Mouse (Mus musculus): ENCODE results near the gene Afap1l2. TPM values are rescaled to one million over a fixed set of nuclear protein-coding genes. Genes with fewer than 3 reads are reported as not detected.

The Afap1l2 gene
- polyA plus RNA-seq, 1 experiment from 2014 or later, result 8.2 TPM

GRCm38 (mm10) chr19:56929392-56929791, 78.6 kb downstream of the Afap1l2 start:
- H3K4me2 ChIP-seq (ENCODE audit: low read depth, low read length), result no peak overlapping the region
- H3K9ac ChIP-seq (replicated peaks; ENCODE audit: low read depth, low read length), result no peak overlapping the region
- H3K27ac ChIP-seq (ENCODE audit: low read depth, low read length), result no peak overlapping the region
- H3K4me3 ChIP-seq (ENCODE audit: low read depth, low read length), result no peak overlapping the region
- H3K27me3 ChIP-seq (ENCODE audit: control insufficient read depth, insufficient read depth, low read length), result no peaks in the 10 kb centered on the region
- H3K4me1 ChIP-seq (ENCODE audit: control insufficient read depth, insufficient read depth, low read length), result no peaks in the 10 kb centered on the region
- WGBS, result 78% methylated on average over 3 of the region's 3 CpGs
- no peaks in the 10 kb centered on the region for H3K9me3 ChIP-seq (ENCODE audit: control insufficient read depth, low read length)
- no peak for ATAC-seq (ENCODE audit: low read depth)
- H3K36me3 ChIP-seq (ENCODE audit: control insufficient read depth, insufficient read depth, low read length), result no peaks in the 10 kb centered on the region

DNA sequence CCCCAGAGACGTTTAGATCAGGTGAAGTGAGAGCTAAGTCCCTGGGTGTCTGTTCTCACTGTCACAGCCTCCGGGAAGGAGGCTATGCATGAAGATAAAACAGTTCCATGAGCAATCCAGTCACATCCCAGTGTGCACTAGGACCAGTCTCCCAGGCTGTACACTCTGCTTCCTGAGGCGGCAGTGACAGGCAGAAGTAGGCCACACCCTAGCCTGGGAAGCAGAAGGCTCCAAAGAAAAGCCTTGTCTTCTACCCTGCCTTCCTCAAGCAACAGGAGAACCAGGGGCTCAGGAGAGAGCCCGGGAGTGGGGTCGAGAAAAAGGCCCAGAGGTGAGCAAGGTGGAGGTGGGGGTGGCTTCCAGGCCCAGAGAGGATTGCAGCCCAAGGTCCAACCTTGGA, 86.3 kb downstream of the Afap1l2 start:
- no peaks in the 10 kb centered on the region for H3K4me1 ChIP-seq (ENCODE audit: control insufficient read depth, insufficient read depth, low read length)
- WGBS, result 70% methylated on average over 5 of the region's 5 CpGs
- ATAC-seq (ENCODE audit: low read depth), result no peak

DNA sequence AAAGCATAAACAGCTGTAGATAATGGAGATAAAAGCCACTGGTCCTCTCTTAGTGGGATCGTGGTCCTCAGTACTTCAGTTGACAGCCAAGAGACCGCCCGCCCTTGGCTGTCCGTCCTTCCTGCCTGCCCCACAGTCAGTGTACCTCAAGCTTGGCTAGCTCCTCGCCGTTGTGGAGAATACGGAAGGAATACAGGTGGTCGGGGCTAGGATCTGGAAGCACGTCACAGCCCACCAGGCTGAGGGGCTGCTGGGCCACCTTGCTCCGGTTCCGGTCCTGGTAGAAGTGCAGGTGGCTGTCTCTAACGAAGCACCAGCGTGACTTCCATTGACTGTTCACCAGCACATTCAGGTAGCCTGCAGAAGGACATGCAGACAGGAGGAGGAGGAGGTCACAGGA, 87.8 kb downstream of the Afap1l2 start:
- no peaks in the 10 kb centered on the region for H3K27me3 ChIP-seq (ENCODE audit: control insufficient read depth, insufficient read depth, low read length)
- no peak overlapping the region for H3K4me3 ChIP-seq (ENCODE audit: low read depth, low read length)
- no peaks in the 10 kb centered on the region for H3K9me3 ChIP-seq (ENCODE audit: control insufficient read depth, low read length)
- ATAC-seq (ENCODE audit: low read depth), result no peak
- H3K4me1 ChIP-seq (ENCODE audit: control insufficient read depth, insufficient read depth, low read length), result no peaks in the 10 kb centered on the region
- no peak overlapping the region for H3K4me2 ChIP-seq (ENCODE audit: low read depth, low read length)
- H3K9ac ChIP-seq (replicated peaks; ENCODE audit: low read depth, low read length), result no peak overlapping the region
- H3K27ac ChIP-seq (ENCODE audit: low read depth, low read length), result no peak overlapping the region
- WGBS, result 94% methylated on average over 13 of the region's 13 CpGs
- H3K36me3 ChIP-seq (ENCODE audit: control insufficient read depth, insufficient read depth, low read length), result no peaks in the 10 kb centered on the region

More for the DNA sequence above, 86.3 kb downstream of the Afap1l2 start:
- Histone ChIP-seq H3K9me3 (ENCODE audit: control insufficient read depth, low read length) (no peaks in the 10 kb centered on the region), H3K27ac (ENCODE audit: low read depth, low read length) (no peak overlapping the region), H3K36me3 (ENCODE audit: control insufficient read depth, insufficient read depth, low read length) (no peaks in the 10 kb centered on the region), H3K9ac (replicated peaks; ENCODE audit: low read depth, low read length) (no peak overlapping the region), H3K4me2 (ENCODE audit: low read depth, low read length) (no peak overlapping the region), H3K4me3 (ENCODE audit: low read depth, low read length) (no peak overlapping the region), H3K27me3 (ENCODE audit: control insufficient read depth, insufficient read depth, low read length) (no peaks in the 10 kb centered on the region)

DNA sequence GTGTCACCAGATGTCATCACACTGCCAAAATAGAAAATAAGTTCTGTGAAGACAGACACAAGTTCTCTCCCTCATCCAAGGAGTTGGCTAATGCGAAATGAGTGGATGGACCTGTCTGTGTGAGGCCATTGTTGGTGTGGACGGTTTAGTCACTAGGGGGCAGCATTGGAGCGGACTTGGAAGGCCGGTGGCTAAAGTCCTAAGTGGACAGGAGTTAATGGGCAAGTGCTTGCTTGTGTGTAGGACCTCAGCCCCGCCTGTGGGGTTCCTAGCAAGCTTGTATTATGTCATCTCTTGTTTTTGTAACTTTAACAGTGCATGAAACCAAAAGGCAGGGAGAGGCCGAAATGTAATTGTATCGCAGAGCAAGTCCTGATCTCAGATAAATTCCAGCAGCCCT, 88.4 kb downstream of the Afap1l2 start:
- Histone ChIP-seq H3K4me3 (ENCODE audit: low read depth, low read length) (no peak overlapping the region), H3K27ac (ENCODE audit: low read depth, low read length) (no peak overlapping the region), H3K9me3 (ENCODE audit: control insufficient read depth, low read length) (no peaks in the 10 kb centered on the region), H3K4me2 (ENCODE audit: low read depth, low read length) (no peak overlapping the region), H3K27me3 (ENCODE audit: control insufficient read depth, insufficient read depth, low read length) (no peaks in the 10 kb centered on the region), H3K9ac (replicated peaks; ENCODE audit: low read depth, low read length) (no peak overlapping the region), H3K36me3 (ENCODE audit: control insufficient read depth, insufficient read depth, low read length) (no peaks in the 10 kb centered on the region), H3K4me1 (ENCODE audit: control insufficient read depth, insufficient read depth, low read length) (no peaks in the 10 kb centered on the region)
- 24% methylated on average over 7 of the region's 7 CpGs for WGBS
- peak; percentile 76; the same call in 1 of the 2 replicates for ATAC-seq (ENCODE audit: low read depth)

DNA sequence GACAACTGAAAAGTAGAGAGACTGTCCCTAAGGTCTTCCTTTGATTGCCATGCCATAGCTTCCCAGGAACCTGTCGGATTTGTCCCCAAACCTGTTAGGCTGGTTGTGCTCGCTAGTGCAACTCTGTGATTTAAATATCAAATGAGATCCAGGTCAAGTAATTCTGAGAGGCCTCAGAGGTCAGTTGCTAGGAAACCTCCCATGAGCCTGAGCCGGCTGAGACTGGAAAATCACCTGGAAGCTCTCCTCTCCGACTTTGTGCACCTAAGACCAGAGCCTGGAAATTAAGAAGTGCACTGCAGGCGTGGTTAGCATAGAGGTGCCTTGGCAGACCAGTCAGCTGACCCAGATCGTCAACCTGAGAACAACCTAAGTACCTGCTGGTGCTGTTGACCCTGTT, 92.9 kb downstream of the Afap1l2 start:
- 57% methylated on average over 6 of the region's 6 CpGs for WGBS
- no peak for ATAC-seq (ENCODE audit: low read depth)
- Histone ChIP-seq H3K27me3 (ENCODE audit: control insufficient read depth, insufficient read depth, low read length) (no peaks in the 10 kb centered on the region), H3K27ac (ENCODE audit: low read depth, low read length) (no peak overlapping the region), H3K9me3 (ENCODE audit: control insufficient read depth, low read length) (no peaks in the 10 kb centered on the region), H3K4me2 (ENCODE audit: low read depth, low read length) (no peak overlapping the region), H3K9ac (replicated peaks; ENCODE audit: low read depth, low read length) (no peak overlapping the region), H3K4me3 (ENCODE audit: low read depth, low read length) (no peak overlapping the region), H3K36me3 (ENCODE audit: control insufficient read depth, insufficient read depth, low read length) (no peaks in the 10 kb centered on the region), H3K4me1 (ENCODE audit: control insufficient read depth, insufficient read depth, low read length) (no peaks in the 10 kb centered on the region)

- Histone ChIP-seq H3K36me3 (ENCODE audit: control insufficient read depth, insufficient read depth, low read length) (no peaks in the 10 kb centered on the region), H3K4me3 (ENCODE audit: low read depth, low read length) (no peak overlapping the region), H3K27me3 (ENCODE audit: control insufficient read depth, insufficient read depth, low read length) (no peaks in the 10 kb centered on the region), H3K4me2 (ENCODE audit: low read depth, low read length) (no peak overlapping the region), H3K4me1 (ENCODE audit: control insufficient read depth, insufficient read depth, low read length) (no peaks in the 10 kb centered on the region), H3K9ac (replicated peaks; ENCODE audit: low read depth, low read length) (no peak overlapping the region), H3K27ac (ENCODE audit: low read depth, low read length) (no peak overlapping the region), H3K9me3 (ENCODE audit: control insufficient read depth, low read length) (no peaks in the 10 kb centered on the region)
- WGBS, result 92% methylated on average over 3 of the region's 3 CpGs
- no peak for ATAC-seq (ENCODE audit: low read depth)
These were observed 93.4 kb downstream of the Afap1l2 start for GRCm38 (mm10) chr19:56914658-56915057.

DNA sequence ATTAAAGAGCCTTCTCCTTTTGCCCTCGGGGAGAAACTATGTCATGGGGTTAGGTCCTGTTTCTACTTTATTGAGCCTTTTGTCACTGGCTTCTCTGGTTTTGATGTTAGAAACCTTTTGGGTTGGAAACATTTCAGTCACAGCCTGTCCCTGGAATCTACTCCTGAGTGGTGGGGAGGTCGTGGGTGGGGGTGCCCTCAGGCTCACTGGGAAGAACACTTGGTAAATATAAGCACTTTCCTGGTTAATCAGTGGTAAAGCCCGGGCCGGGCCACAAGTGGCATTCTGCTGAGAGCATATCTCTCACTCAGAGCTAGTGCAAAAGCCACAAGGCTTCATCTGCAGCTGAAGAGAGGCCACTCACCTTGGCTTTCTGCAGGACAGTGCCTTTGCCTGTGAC, 94.3 kb downstream of the Afap1l2 start:
- Histone ChIP-seq H3K27me3 (ENCODE audit: control insufficient read depth, insufficient read depth, low read length) (no peaks in the 10 kb centered on the region), H3K4me2 (ENCODE audit: low read depth, low read length) (no peak overlapping the region), H3K9me3 (ENCODE audit: control insufficient read depth, low read length) (no peaks in the 10 kb centered on the region), H3K36me3 (ENCODE audit: control insufficient read depth, insufficient read depth, low read length) (no peaks in the 10 kb centered on the region), H3K4me1 (ENCODE audit: control insufficient read depth, insufficient read depth, low read length) (no peaks in the 10 kb centered on the region), H3K9ac (replicated peaks; ENCODE audit: low read depth, low read length) (no peak overlapping the region), H3K4me3 (ENCODE audit: low read depth, low read length) (no peak overlapping the region), H3K27ac (ENCODE audit: low read depth, low read length) (no peak overlapping the region)
- 89% methylated on average over 4 of the region's 4 CpGs for WGBS
- no peak for ATAC-seq (ENCODE audit: low read depth)

DNA sequence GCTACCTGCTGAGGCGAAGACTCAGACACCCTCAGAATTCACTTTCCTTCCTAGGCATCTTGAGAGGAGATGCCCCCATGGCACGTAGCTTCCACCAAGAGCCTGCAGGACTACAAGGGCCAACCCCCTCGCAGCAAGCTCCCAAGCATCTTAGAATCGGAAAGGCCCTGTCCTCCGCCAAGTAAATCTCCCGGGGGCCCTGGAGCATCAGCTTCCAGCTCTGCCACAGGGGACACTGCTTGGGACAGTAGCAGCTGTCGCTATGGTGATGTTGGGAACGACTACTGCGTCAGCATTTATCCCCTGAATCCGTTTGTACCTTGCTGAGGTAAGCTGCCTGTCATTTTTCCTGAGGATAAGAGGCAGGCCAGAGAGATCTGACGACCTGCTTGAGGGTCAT, 97.5 kb downstream of the Afap1l2 start:
- no peak for ATAC-seq (ENCODE audit: low read depth)
- peaks cover 3% of the 10 kb centered on the region; the same call in 1 of the 2 replicates for H3K4me1 ChIP-seq (ENCODE audit: control insufficient read depth, insufficient read depth, low read length)
- 47% methylated on average over 11 of the region's 11 CpGs for WGBS
- no peak overlapping the region for H3K4me3 ChIP-seq (ENCODE audit: low read depth, low read length)
- no peak overlapping the region for H3K27ac ChIP-seq (ENCODE audit: low read depth, low read length)
- H3K4me2 ChIP-seq (ENCODE audit: low read depth, low read length), result no peak overlapping the region
- no peaks in the 10 kb centered on the region for H3K9me3 ChIP-seq (ENCODE audit: control insufficient read depth, low read length)
- H3K9ac ChIP-seq (replicated peaks; ENCODE audit: low read depth, low read length), result no peak overlapping the region
- H3K27me3 ChIP-seq (ENCODE audit: control insufficient read depth, insufficient read depth, low read length), result no peaks in the 10 kb centered on the region
- H3K36me3 ChIP-seq (ENCODE audit: control insufficient read depth, insufficient read depth, low read length), result no peaks in the 10 kb centered on the region

- Histone ChIP-seq H3K4me3 (ENCODE audit: low read depth, low read length) (no peak overlapping the region), H3K9me3 (ENCODE audit: control insufficient read depth, low read length) (no peaks in the 10 kb centered on the region), H3K4me2 (ENCODE audit: low read depth, low read length) (no peak overlapping the region), H3K27me3 (ENCODE audit: control insufficient read depth, insufficient read depth, low read length) (no peaks in the 10 kb centered on the region), H3K9ac (replicated peaks; ENCODE audit: low read depth, low read length) (no peak overlapping the region), H3K4me1 (ENCODE audit: control insufficient read depth, insufficient read depth, low read length) (peaks cover 3% of the 10 kb centered on the region; the same call in 1 of the 2 replicates), H3K27ac (ENCODE audit: low read depth, low read length) (no peak overlapping the region), H3K36me3 (ENCODE audit: control insufficient read depth, insufficient read depth, low read length) (no peaks in the 10 kb centered on the region)
- WGBS, result 75% methylated on average over 16 of the region's 17 CpGs
- peak; percentile 28; the same call in 1 of the 2 replicates for ATAC-seq (ENCODE audit: low read depth)
These were observed 99.4 kb downstream of the Afap1l2 start for GRCm38 (mm10) chr19:56908472-56909270.

Data from neural tube, embryonic 14.5 days (tissue).